Mouse (Mus musculus): ENCODE data around the gene Olfr1371. TPM values are rescaled to one million over a fixed set of nuclear protein-coding genes. Genes with fewer than 3 reads are reported as not detected.
"Not testable (repeated sequence)": the region's sequence is repeated elsewhere in the genome, so short reads cannot be mapped to it uniquely, and the experiment has no call there.

Olfr1371 gene
- total RNA-seq, 2 experiments from 2014 or later, result not detected

- intact Hi-C loops (cut with DNase I), result loop anchor here (2.0 to 5.0 kb wide), 3 partner anchors 77 to 403 kb away; no protein-coding TSS in a partner anchor
These were observed 6.5 kb upstream of the Olfr1371 start for GRCm38 (mm10) chr11:52220282-52220681.

GRCm38 (mm10) chr11:52196496-52197023 lies 17.2 kb downstream of the Olfr1371 start:
- H3K4me3 ChIP-seq; DNase-seq (ENCODE audit: extremely low spot score in 1 of 2, low spot score in 2 of 2); intact Hi-C loops (cut with DNase I); H3K27ac ChIP-seq: not testable (repeated sequence)

More at GRCm38 (mm10) chr11:52220282-52220681, 6.5 kb upstream of the Olfr1371 start:
- no peak overlapping the region for H3K27ac ChIP-seq
- TF ChIP-seq CTCF (IDR thresholded peaks at IDR 0.05), result peak; percentile 85
- H3K4me3 ChIP-seq, result no peak overlapping the region
- peak; percentile 60 to 69 for DNase-seq (ENCODE audit: extremely low spot score in 1 of 2, low spot score in 2 of 2)

DNA sequence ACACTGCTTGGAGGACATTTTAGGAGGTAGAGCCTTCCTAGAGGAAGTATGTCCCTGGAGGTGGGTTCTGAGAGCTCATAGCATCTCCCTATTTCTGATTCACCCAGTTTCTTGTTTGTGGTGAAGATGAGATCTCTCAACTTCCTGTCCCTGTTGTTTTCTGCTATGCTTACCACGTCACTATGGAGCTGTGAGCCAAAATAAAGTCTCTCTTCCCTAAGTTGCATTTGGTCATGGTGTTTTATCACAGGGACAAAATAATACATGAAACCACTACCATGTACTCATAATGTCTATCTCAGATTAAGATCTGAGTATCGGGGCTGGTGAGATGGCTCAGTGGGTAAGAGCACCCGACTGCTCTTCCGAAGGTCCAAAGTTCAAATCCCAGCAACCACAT lies 33.1 kb downstream of the Olfr1371 start:
- DNase-seq (ENCODE audit: extremely low spot score in 1 of 2, low spot score in 2 of 2); H3K27ac ChIP-seq; H3K4me3 ChIP-seq: not testable (repeated sequence)
- intact Hi-C loops (cut with DNase I), result loop anchor here (10.0 kb wide), 1 partner anchor 304 kb away; no protein-coding TSS in a partner anchor

GRCm38 (mm10) chr11:52179897-52180296 lies 33.9 kb downstream of the Olfr1371 start:
- intact Hi-C loops (cut with DNase I), result loop anchor here (10.0 kb wide), 1 partner anchor 305 kb away; no protein-coding TSS in a partner anchor

GRCm38 (mm10) chr11:52168461-52168860 lies 45.3 kb downstream of the Olfr1371 start:
- intact Hi-C loops (cut with DNase I), result no loop called here
- Histone ChIP-seq H3K4me3 (peak overlapping the region; percentile 1; the same call in 1 of the 2 replicates), H3K27ac (no peak overlapping the region)
- DNase-seq (ENCODE audit: extremely low spot score in 1 of 2, low spot score in 2 of 2), result no peak
- no peak for TF ChIP-seq CTCF (IDR thresholded peaks at IDR 0.05)

More at GRCm38 (mm10) chr11:52179897-52180296, 33.9 kb downstream of the Olfr1371 start:
- DNase-seq (ENCODE audit: extremely low spot score in 1 of 2, low spot score in 2 of 2); H3K4me3 ChIP-seq; H3K27ac ChIP-seq: not testable (repeated sequence)

- H3K27ac ChIP-seq; intact Hi-C loops (cut with DNase I); DNase-seq (ENCODE audit: extremely low spot score in 1 of 2, low spot score in 2 of 2): not testable (repeated sequence)
- peak overlapping the region; percentile 29; the same call in 1 of the 2 replicates for H3K4me3 ChIP-seq
These were observed 45.9 kb downstream of the Olfr1371 start for GRCm38 (mm10) chr11:52167901-52168302.

DNA sequence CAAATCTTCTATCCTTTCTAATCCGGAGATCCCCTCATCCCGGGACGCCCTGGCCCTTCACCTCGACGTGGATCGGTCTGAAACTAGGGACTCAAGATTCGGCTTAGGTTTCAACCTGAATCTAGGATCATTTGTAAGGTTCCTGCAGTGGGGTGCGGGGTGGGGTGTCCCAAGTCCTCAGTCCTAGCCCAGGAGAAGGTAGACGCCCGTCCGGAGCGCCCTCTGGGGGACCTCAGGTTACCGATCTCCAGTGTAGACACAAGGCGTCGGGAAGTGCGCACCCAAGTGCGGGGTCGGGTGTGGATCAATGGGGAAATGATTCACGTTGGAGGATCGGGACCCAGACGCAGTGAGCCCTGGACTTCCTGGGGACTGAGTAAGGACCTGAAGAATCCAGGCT lies 46.7 kb downstream of the Olfr1371 start:
- DNase-seq (ENCODE audit: extremely low spot score in 1 of 2, low spot score in 2 of 2), result no peak
- Histone ChIP-seq H3K4me3 (no peak overlapping the region), H3K27ac (no peak overlapping the region)
- intact Hi-C loops (cut with DNase I), result no loop called here
- TF ChIP-seq CTCF (IDR thresholded peaks at IDR 0.05), result no peak; the same call in 1 of the 2 replicates

GRCm38 (mm10) chr11:52163926-52164325 lies 49.9 kb downstream of the Olfr1371 start:
- no peak overlapping the region for H3K27ac ChIP-seq
- no peak for TF ChIP-seq CTCF (IDR thresholded peaks at IDR 0.05)
- no peak overlapping the region for H3K4me3 ChIP-seq
- DNase-seq (ENCODE audit: extremely low spot score in 1 of 2, low spot score in 2 of 2), result no peak
- intact Hi-C loops (cut with DNase I), result no loop called here

Other genes starting within 250 kb of the Olfr1371 start
- gene Cdkn2aipnl, start 246.3 kb downstream of the Olfr1371 start, total RNA-seq (2021), result 10 to 100 TPM; 34.2 to 37.6 TPM
- 100 to 1,000 TPM; 187 to 196 TPM for gene Ube2b, start 213.2 kb downstream of the Olfr1371 start, total RNA-seq (2021)
- gene Cdkl3, start 209.8 kb downstream of the Olfr1371 start, total RNA-seq (2021), result 10 to 100 TPM; 14.6 to 15.9 TPM
- 100 to 1,000 TPM; 109 to 121 TPM for gene Ppp2ca, start 115.3 kb downstream of the Olfr1371 start, total RNA-seq (2021)
- gene Olfr1373, start 68.5 kb downstream of the Olfr1371 start, total RNA-seq (2021), result not detected
- 100 to 1,000 TPM; 436 to 471 TPM for gene Skp1a, start 18.0 kb upstream of the Olfr1371 start, total RNA-seq (2021)
- gene Tcf7, start 69.0 kb upstream of the Olfr1371 start, total RNA-seq (2021), result 1 to 10 TPM; 3.8 to 5.0 TPM
- gene Vdac1, start 146.9 kb upstream of the Olfr1371 start, total RNA-seq (2021), result 100 to 1,000 TPM; 518 to 557 TPM
- 10 to 100 TPM; 59.2 to 64.2 TPM for gene 9530068E07Rik, start 182.4 kb upstream of the Olfr1371 start, total RNA-seq (2021)